Mouse (Mus musculus) heart, postnatal 0 days (tissue): Measurements from ENCODE around the gene Rrbp1.

ENCODE experiments used
- CTCF ChIP-seq: IDR thresholded peaks from 2 replicates; pipeline ENCODE4 v1.5.1; 2016; ENCODE audit warnings: antibody characterized with exemption, control low read depth, low read depth
- EP300 ChIP-seq: IDR thresholded peaks from 2 replicates; pipeline ENCODE4 v1.6.1; 2016; ENCODE audit warnings: antibody characterized with exemption, low read depth

DNA sequence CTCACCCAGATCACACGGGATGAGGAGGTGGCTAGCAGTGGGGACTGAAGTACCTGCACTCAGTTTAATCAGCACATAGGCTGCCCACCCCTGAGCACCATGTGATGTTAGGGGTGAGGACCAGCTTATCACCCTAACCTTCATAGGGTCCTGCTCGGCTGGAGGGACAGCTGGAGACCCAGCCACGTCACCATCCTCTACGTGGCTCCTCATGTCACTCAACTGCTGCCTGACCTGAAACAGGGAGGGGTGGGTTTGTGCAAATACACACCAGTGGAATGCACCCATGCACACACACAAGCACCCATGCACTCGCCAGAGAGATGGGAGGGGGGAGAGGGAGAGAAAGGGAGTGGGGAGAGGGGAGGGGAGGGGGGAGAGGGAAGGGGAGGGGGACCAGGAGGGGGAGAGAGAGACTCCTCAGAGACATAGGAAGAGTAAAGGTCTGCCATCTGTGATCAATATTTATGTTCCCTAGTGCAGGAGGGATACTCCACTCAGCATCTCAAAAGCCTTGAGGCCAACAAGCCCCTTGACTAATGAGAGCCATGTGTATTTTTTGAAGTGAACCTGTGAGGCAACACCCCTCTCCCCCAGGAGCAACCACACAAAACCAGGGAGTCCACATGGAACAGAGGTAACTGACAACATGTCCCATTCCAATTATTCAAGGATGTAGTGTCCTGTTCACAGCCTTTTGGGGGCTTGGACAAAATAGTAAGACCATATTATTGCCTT lies 60.6 kb downstream of the Rrbp1 start:
- TF ChIP-seq CTCF (no peak), EP300 (no peak)
